Mouse (Mus musculus) T-helper 2 cell (primary cell): ENCODE measurements around the gene Serpina3g.
"Not testable (repeated sequence)": the region's sequence is repeated elsewhere in the genome, so short reads cannot be mapped to it uniquely, and the experiment has no call there.

Experiments
- in situ Hi-C: fragments of 300-600 bp; cut with MboI, MseI; formaldehyde crosslinking; loops from one replicate; pipeline ENCODE4 v1.15.1; 2025; ENCODE audit warnings: high pct_unique_total_duplicates

Serpina3g gene

GRCm38 (mm10) chr12:104235915-104236314 is at the start of gene Serpina3g:
TSS of gene Serpina3g (plus strand) at chr12:104236245.
- in situ Hi-C loops = no loop called here

GRCm38 (mm10) chr12:104189246-104189645 is 46.8 kb upstream of the Serpina3g start:
- in situ Hi-C loops = no loop called here

GRCm38 (mm10) chr12:104190852-104191251 is 45.2 kb upstream of the Serpina3g start:
- in situ Hi-C loops = no loop called here

GRCm38 (mm10) chr12:104209149-104209548 is 26.9 kb upstream of the Serpina3g start:
- in situ Hi-C loops = no loop called here

GRCm38 (mm10) chr12:104209802-104210201 is 26.2 kb upstream of the Serpina3g start:
- in situ Hi-C loops = no loop called here

GRCm38 (mm10) chr12:104213689-104214444 is 22.2 kb upstream of the Serpina3g start:
- in situ Hi-C loops = no loop called here

GRCm38 (mm10) chr12:104214445-104214753 is 21.6 kb upstream of the Serpina3g start, which contains the start of gene Serpina3f:
TSS of gene Serpina3f (plus strand) at chr12:104214544.
- in situ Hi-C loops = no loop called here

GRCm38 (mm10) chr12:104215249-104215648 is 20.8 kb upstream of the Serpina3g start:
- in situ Hi-C loops = no loop called here

GRCm38 (mm10) chr12:104221616-104222015 is 14.4 kb upstream of the Serpina3g start:
- in situ Hi-C loops = no loop called here

- in situ Hi-C loops = no loop called here
Observed at GRCm38 (mm10) chr12:104223690-104224089, 12.4 kb upstream of the Serpina3g start.

- in situ Hi-C loops = no loop called here
Observed at GRCm38 (mm10) chr12:104224598-104225300, 11.3 kb upstream of the Serpina3g start.

- in situ Hi-C loops = no loop called here
Observed at GRCm38 (mm10) chr12:104230762-104231161, 5.3 kb upstream of the Serpina3g start.

GRCm38 (mm10) chr12:104238048-104238447 is 2.0 kb downstream of the Serpina3g start:
- in situ Hi-C loops = not testable (repeated sequence)

GRCm38 (mm10) chr12:104243307-104243706 is 7.3 kb downstream of the Serpina3g start:
- in situ Hi-C loops = no loop called here

- in situ Hi-C loops = no loop called here
Observed at GRCm38 (mm10) chr12:104245092-104245491, 9.0 kb downstream of the Serpina3g start.

- in situ Hi-C loops = no loop called here
Observed at GRCm38 (mm10) chr12:104245595-104245994, 9.6 kb downstream of the Serpina3g start.

- in situ Hi-C loops = no loop called here
Observed at GRCm38 (mm10) chr12:104247553-104248002, 11.5 kb downstream of the Serpina3g start.

GRCm38 (mm10) chr12:104248231-104248630 is 12.2 kb downstream of the Serpina3g start:
- in situ Hi-C loops = no loop called here

- in situ Hi-C loops = no loop called here
Observed at GRCm38 (mm10) chr12:104261041-104261440, 25.0 kb downstream of the Serpina3g start.

GRCm38 (mm10) chr12:104262863-104263262 is 26.8 kb downstream of the Serpina3g start, which contains the start of gene Serpina3i:
TSS of gene Serpina3i (plus strand) at chr12:104263122.
- in situ Hi-C loops = no loop called here

- in situ Hi-C loops = no loop called here
Observed at GRCm38 (mm10) chr12:104266374-104266773, 30.3 kb downstream of the Serpina3g start.

GRCm38 (mm10) chr12:104278216-104279055 is 42.4 kb downstream of the Serpina3g start:
- in situ Hi-C loops = no loop called here
